Mouse (Mus musculus): ENCODE measurements around the gene Slc22a12. TPM values are rescaled to one million over a fixed set of nuclear protein-coding genes. Genes with fewer than 3 reads are reported as not detected.
A peak's percentile ranks its signal among the peaks of the same experiment; 100 is the strongest.

Gene Slc22a12
- total RNA-seq, 2 experiments from 2014 or later: not detected

DNA sequence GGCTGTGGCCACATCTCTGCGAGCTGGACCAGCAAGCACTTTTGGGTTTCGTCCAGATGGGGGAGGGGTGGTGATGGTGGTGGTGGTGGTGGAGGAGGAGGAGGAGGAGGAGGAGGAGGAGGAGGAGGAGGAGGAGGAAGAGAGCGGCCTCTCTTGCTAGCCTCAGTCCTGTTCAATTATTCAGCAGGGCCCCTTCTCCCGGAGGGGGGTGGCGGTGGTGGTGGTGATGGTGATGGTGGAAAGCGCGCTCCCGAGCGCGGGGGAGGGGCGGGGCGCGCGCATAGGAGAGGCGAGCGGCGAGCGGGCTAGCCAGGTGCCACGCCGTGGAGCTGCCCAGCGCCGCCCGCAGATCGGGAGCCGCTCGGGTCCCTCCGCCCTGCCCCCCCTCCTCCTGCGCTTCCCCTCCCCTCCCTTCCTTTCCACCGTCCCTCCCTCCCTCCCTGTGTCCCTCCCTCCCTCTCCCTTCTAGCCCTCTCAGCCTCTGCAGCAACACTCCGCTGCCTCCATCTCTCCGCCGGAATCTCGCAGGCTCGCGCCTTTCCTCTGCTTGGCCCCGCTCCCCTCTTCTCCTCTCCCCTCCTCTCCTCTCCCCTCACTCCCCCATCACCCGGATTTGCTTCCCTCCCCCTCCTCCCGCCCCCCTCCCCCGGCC lies 45.6 kb downstream of the Slc22a12 start:
- DNase-seq: no peak
- intact Hi-C loops (cut with DNase I; ENCODE audit: low total_unique reads): no loop called here

GRCm38 (mm10) chr19:6496462-6497149 lies 46.2 kb downstream of the Slc22a12 start:
- no peak for DNase-seq
- intact Hi-C loops (cut with DNase I; ENCODE audit: low total_unique reads): no loop called here

DNA sequence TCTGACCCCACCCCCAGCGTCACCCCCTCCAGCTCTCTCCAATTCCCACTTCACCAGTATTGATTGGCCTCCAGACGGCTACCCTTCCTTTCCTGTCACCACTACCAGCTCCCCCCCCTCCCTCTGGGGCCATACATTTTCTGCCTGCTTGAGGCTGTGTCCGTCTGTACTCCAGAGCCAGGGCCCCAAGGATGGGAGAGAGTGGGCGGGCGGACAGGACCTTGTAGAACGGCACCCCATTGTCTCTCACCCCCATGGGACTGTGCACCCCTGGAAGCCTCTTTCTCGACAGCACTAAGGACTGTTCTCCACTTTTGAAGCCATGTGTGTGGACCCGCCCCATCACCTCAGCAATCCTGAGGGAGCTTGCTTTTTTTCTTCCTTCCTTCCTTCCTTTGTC lies 47.1 kb downstream of the Slc22a12 start:
- intact Hi-C loops (cut with DNase I; ENCODE audit: low total_unique reads): no loop called here
- no peak for DNase-seq

- DNase-seq: no peak
- intact Hi-C loops (cut with DNase I; ENCODE audit: low total_unique reads): no loop called here
These were observed 48.2 kb downstream of the Slc22a12 start for GRCm38 (mm10) chr19:6494504-6495170.

- intact Hi-C loops (cut with DNase I; ENCODE audit: low total_unique reads): no loop called here
These were observed 48.8 kb downstream of the Slc22a12 start for GRCm38 (mm10) chr19:6494032-6494431.

DNA sequence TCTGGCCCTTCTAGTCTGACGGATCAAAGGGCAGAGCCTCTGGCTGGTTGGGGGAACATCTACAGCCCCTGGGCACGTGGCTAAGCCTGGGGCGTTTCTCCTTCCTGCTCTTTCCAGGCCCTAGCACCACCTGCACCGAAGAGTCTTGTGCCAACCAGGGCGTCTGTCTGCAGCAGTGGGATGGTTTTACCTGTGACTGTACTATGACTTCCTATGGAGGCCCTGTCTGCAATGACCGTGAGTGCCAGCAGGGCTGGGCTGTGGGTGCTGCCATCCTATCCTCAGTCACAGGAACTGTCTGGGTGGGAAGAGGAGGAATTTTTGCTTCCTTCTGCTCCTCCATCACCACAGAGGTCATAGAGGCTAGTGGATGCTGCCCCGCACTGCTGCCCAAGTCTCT lies 49.6 kb downstream of the Slc22a12 start:
- intact Hi-C loops (cut with DNase I; ENCODE audit: low total_unique reads): no loop called here
- DNase-seq: no peak

More at GRCm38 (mm10) chr19:6494032-6494431, 48.8 kb downstream of the Slc22a12 start:
- DNase-seq: no peak

DNA sequence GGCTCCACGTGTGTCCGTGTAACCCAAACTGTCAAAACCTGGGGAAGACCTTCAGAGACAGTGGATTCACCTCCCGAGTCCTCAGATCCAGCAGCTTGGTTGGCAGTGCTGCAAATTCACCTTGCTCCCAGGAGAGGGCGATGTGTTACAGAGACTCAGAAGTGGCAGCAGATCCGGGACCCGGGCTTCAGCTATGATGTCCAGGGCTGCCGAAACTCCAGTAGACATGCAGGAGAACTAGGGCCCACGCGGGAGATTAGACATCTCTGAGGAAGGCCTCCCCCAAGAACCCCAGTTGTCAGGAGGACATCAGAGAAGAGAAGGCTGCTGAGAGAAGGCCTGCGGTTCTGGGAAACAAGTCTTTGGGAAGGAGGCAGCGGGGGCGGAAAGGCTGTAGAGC lies 50.7 kb downstream of the Slc22a12 start:
- intact Hi-C loops (cut with DNase I; ENCODE audit: low total_unique reads): no loop called here
- peak; percentile 55 for DNase-seq

- intact Hi-C loops (cut with DNase I; ENCODE audit: low total_unique reads): no loop called here
- no peak for DNase-seq
These were observed 51.3 kb downstream of the Slc22a12 start for GRCm38 (mm10) chr19:6491538-6491937.

GRCm38 (mm10) chr19:6489030-6489429 lies 53.8 kb downstream of the Slc22a12 start:
- DNase-seq: peak; percentile 84
- intact Hi-C loops (cut with DNase I; ENCODE audit: low total_unique reads): loop anchor here (2.0 kb wide), 1 partner anchor 174 kb away; no protein-coding TSS in a partner anchor

Small RNA genes within 50 kb of the gene (microRNA-seq; reads per million reads assigned to microRNA genes)
- 0 reads per million in 2 experiments for gene Gm26460

Other genes with a start within 250 kb of the Slc22a12 start
- gene Cdc42bpg, start 236.6 kb downstream of the Slc22a12 start, total RNA-seq (2021): 1 to 10 TPM; 3.4 to 3.9 TPM
- 10 to 100 TPM; 10.1 to 11.4 TPM for gene Men1, start 208.1 kb downstream of the Slc22a12 start, total RNA-seq (2021)
- gene Map4k2, start 201.9 kb downstream of the Slc22a12 start, total RNA-seq (2021): 10 to 100 TPM in 1 of 2 experiments, 1 to 10 TPM in 1; 9.5 to 14.4 TPM
- 10 to 100 TPM; 75.1 to 80.9 TPM for gene Sf1, start 179.3 kb downstream of the Slc22a12 start, total RNA-seq (2021)
- gene Pygm, start 158.6 kb downstream of the Slc22a12 start, total RNA-seq (2021): 1,000 to 10,000 TPM; 4,021 to 4,833 TPM
- gene Rasgrp2, start 143.7 kb downstream of the Slc22a12 start, total RNA-seq (2021): 10 to 100 TPM; 24.0 to 37.6 TPM
- gene Nrxn2, start 124.3 kb downstream of the Slc22a12 start, total RNA-seq (2021): 1 to 10 TPM; 1.5 to 2.9 TPM

All from gastrocnemius, postnatal 14 days (tissue).